Mouse (Mus musculus) kidney, postnatal 4 days (tissue): ENCODE measurements at regions not wholly inside any gene's neighbourhood (a gene's known extent, or its start where the extent isn't known, plus 50 kb on each side); places are given as distances from the start of the nearest gene placed in this dataset.
A peak's percentile ranks its signal among the peaks of the same experiment; 100 is the strongest.

ENCODE experiments used
- DNase-seq, 2 experiments: peaks; one replicate each; pipeline ENCODE4 v3.0.0; 2021; ENCODE audit warnings: mixed read lengths in 2 of 2

GRCm38 (mm10) chr1:40907813-40908212 is 102.4 kb downstream of the Tmem182 start:
- no peak for DNase-seq

GRCm38 (mm10) chr1:40913591-40913990 is 108.2 kb downstream of the Tmem182 start:
- DNase-seq = no peak

- DNase-seq = peak in 1 of 2 experiments; percentile 9
Measured at GRCm38 (mm10) chr1:40924271-40924670, 118.9 kb downstream of the Tmem182 start.

DNA sequence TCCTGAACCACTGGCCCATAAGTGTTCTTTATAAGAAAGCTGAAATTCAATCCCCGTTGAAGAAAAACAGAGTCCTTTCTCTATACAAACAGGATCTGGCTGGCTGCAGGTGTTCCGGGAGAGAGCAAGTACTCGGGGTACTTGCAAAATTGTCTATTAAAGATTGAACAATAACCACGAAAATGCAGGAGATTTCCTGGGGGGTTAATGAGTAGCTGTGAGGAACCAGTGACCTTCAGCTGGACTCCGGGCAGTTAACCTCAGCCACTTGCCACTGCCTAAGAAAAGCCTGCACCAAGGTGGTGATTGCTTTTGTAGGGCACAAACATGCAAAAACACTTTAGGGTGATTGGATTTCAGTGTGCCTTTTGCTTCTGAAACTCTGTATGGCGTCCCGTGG is 119.4 kb downstream of the Tmem182 start:
- peak; percentile 34 to 59 for DNase-seq

GRCm38 (mm10) chr1:40931374-40931773 is 126.0 kb downstream of the Tmem182 start:
- peak; percentile 8 to 33 for DNase-seq

DNA sequence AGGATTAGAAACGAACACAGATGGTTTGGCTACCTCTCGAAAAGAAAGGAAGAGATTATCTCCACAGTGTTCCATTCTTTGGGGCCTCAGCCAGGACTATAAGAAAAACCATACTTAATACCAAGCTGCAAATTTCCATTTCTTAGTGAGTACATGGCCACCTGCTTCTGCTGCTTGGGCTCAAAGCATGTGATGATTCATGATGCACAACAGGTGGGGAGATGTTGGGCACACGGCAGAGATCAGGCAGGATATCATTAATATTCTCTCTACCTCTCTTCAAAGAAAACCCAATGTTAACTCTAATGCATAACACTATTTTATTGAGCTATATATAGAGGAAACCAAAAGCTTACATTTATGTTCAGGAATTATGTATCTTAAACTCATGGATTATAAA is 131.3 kb downstream of the Tmem182 start:
- DNase-seq = no peak

DNA sequence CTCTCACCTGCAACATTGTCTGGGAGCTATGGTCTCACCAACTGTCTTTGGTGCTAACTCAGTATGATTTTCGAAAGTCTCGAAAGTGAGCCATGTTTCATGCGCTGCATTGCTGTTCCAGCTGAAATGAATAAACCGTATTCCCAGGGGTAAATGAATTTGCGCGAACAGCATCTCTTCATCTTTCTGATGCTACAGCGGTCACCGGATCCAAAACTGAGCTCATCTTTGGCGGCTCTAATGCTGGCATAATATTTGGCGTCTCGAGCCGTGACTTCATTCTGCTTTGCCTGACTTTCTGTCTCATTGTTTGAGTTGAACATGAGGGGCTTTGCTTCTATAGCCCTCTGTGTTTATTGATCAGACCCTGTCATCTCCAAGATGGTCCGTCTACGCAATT is 137.3 kb downstream of the Tmem182 start:
- DNase-seq = no peak

GRCm38 (mm10) chr1:40943165-40943564 is 137.8 kb downstream of the Tmem182 start:
- no peak for DNase-seq

GRCm38 (mm10) chr1:40950641-40951040 is 145.2 kb downstream of the Tmem182 start:
- DNase-seq = no peak

DNA sequence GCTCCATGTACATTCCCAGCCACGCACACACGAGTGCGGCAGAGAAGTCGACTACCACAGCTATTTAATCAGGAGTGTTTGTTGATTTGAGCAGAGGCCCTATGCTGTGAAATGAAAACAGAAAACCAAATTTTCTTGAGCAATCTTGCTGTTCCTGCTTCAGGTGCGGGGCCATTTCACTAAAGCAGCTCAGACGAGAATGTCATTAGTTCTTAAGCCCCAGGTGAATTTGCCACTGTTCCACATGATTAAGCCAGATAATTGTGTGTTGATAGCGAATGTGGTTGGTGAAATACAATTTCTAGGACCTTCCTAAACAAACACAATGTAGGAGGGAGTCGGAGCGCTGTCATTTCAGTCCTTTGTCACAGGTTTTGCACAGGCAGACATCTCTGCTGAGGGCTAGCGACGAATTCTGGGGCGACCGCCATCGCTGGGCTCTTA is 149.3 kb downstream of the Tmem182 start:
- DNase-seq = peak in 1 of 2 experiments; percentile 36

GRCm38 (mm10) chr1:40967768-40968504 is 162.5 kb downstream of the Tmem182 start:
- DNase-seq = peak; percentile 5 to 11

GRCm38 (mm10) chr1:40983762-40984161 is 178.4 kb downstream of the Tmem182 start:
- DNase-seq = no peak

- no peak for DNase-seq
Measured at GRCm38 (mm10) chr1:40993327-40993726, 187.9 kb downstream of the Tmem182 start.

GRCm38 (mm10) chr1:41001154-41001949 is 196.0 kb downstream of the Tmem182 start:
- peak; percentile 68 to 71 for DNase-seq

GRCm38 (mm10) chr1:41002006-41002405 is 196.6 kb downstream of the Tmem182 start:
- DNase-seq = no peak

DNA sequence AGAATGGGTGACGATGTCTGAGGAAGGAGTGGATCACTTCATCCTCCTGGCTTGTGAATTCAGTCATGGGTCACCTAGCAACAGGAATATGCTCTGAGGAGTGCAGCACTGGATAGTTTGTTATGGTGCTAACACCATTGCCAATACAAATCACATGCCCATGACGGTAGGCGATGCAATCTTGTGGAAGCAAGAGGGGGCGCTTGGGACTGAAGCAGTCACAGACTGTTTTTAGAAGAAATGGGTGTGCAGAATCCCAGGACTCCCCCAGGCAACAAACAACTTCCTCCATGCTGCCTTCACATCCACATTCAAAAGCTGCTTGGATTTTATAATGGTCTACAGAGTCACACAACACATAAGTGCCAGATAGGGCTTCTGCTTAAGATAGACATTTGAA is 221.5 kb downstream of the Tmem182 start:
- no peak for DNase-seq

- DNase-seq = no peak
Measured at GRCm38 (mm10) chr1:41027540-41027978, 222.2 kb downstream of the Tmem182 start.

DNA sequence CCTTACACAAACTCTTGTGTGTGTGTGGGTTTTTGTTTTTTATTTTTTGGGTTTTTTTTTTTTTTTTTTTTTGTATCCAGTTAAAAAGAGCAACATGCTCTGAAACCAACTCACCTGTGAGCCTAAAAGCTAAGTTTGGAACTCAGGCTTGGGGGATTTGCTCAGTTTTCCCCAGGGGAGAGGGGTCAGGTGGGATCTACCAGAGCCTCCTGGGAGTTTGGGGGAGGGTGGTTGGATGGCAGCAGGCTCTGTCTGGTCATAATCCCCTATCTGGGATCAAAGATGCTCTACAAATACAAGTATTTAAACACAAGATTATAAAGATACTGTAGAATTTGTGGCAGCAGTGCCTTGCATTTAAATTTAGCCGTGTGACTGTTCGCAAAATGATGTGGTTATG is 222.6 kb downstream of the Tmem182 start:
- no peak for DNase-seq

DNA sequence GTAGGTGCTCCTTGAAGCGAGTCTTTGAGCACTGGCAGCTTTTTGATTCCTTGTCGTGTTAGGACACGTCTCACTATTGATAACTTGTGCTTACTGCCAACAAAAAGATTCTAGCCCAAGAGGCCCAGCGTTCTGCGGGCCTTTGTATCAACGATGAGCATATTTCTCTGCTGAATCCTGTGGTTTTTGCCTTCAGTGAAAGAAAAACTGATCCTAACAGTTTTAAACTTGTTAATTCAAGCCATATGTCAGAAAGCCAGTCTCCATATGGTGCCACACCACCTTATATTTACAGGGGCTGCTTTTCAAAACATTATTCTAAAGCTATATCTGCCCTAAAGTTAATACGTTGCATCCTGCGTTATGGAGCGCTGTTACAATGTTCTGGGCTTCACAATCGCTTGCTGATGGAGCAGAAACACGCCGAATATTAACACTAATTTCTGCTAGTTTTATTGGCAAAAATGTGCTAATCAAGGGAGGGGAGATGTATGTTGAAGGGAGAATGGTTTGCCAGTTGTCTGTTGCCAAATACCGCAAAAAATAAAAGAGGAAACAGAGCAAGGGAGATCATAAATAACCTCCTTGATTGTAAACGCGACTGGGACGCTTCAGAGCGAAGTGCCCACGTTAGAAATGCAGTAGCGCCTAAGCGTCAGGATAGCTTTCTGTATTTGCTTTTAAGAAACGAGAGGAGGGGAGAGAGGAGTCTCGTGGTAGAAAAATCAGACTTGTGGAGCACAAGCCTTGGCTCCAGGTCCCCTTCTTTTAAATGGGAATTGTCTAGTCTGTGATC is 229.9 kb downstream of the Tmem182 start:
- no peak for DNase-seq

DNA sequence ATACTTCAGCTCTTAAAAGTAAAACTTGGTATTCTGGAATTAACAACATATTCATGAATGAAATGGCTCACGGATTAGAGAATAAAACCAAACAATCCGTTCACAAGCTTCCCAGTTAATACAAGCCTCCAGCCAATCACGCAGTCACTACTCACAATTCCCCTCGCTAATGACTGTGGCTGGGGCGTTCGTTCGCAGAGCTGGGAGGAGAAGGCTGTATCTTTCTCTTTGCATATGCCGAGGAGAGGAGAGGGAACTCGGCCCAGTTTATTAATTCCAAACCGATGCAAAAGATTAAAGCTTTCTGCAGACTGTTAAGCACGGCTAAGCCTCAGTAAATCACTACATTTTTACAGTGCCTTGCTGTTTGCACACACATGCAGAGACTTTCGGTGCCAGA is 231.5 kb downstream of the Tmem182 start:
- no peak for DNase-seq

DNA sequence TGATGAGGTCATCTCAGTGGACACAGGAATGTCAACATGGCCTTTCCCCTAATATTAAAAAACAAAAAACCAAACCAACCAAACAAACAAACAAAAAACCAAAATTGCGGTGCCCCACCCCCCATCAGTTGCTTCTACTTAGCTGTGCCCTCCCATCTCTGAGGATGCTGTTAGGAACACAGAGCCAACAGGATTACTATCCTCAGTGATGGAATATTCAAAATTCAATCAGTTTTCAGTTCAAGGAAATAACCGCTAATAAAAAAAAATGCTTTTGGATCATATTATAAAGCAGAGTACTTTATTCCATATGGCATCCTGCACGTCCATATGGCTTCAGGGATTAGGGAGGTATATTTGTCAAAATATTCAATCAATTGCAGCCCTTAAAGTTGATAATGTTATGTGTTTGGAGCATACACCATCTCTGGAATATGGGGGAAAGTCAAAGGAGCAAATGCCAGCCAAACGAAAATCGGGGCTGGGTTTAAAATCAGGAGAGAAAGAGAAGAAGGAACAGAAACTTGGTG is 249.1 kb downstream of the Tmem182 start:
- no peak for DNase-seq

GRCm38 (mm10) chr1:41055761-41056160 is 250.4 kb downstream of the Tmem182 start:
- DNase-seq = no peak

DNA sequence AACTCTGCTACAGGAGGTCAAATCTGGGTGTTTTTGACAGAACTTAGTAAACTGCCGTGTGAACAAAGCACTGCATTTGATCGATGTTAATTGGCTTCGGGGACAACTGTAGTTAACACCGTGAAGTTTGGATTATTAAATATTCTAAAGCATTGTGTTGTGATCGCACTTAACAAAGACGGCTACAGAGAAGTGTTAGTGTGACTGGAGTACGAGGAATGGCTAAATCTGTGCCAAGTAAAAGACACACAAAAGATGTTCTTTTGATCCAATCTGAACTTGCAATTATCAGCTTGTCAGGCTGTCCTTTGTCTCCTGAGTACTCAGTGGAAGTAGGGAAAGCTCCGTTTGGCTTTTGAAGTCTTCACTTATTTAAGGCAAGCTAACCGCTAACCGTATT is 259.7 kb downstream of the Tmem182 start:
- DNase-seq = no peak
